Mouse (Mus musculus) liver, postnatal 0 days (tissue): ENCODE data around the gene Edem3.

Source experiments
- CTCF ChIP-seq: sonication (generic); IDR thresholded peaks from 2 replicates; pipeline ENCODE4 v1.5.1; 2016; ENCODE audit warnings: antibody characterized with exemption, low read depth
- EP300 ChIP-seq: IDR thresholded peaks from 2 replicates; pipeline ENCODE4 v1.6.1; 2016; ENCODE audit warnings: antibody characterized with exemption, low read depth, mild to moderate bottlenecking

DNA sequence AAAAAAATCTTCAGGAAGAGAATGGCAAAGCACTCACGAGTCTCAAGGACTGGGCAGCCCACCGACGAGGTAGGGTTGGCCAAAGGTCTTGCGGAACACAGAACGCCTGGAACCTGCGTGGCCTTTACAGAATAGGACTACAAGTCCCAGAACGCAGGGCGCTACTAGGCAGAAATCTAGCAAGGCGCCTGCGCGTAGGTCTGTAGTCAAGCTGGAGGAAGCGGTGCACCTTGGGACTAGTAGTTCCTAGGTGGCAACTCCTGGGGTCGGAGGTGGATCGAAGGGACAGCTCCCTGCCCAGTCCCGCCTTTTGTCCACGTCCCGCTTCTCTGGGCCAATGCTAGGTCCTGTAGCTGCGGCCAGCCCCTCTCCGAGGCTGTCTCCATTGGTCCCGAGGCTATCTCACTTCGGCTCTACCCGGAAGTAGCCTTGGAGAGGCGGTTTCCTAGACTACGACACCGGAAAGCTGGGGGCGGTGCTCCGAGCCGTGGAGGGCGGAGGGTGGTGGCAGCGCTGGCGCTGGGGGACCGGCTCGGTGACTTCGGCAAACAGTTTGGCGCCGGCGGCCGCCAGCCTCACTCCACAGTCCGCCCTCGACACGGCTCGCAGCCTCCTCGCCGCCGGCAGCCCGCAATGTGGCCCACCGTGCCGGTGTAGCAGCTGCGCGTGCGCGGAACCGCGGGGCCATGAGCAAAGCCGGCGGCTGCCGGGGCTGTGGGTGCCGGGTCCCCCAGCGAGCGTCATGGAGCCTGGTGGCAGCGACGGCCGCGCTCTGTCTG, at the start of gene Edem3:
- TF ChIP-seq CTCF (no peak), EP300 (no peak)
